Mouse (Mus musculus) MEL (cell line): ENCODE results near the gene Olfr784. TPM values are rescaled to one million over a fixed set of nuclear protein-coding genes. Genes with fewer than 3 reads are reported as not detected.
"Not testable (repeated sequence)": the region's sequence is repeated elsewhere in the genome, so short reads cannot be mapped to it uniquely, and the experiment has no call there.

Experiments
- DNase-seq: peaks from one replicate; pipeline ENCODE4 v3.0.0; 2011; ENCODE audit warnings: low read depth, low spot score
- H3K27ac ChIP-seq: 2 replicates; pipeline ENCODE4 v1.5.1; 2012; ENCODE audit warnings: low read depth, mild to moderate bottlenecking, control low read depth, low read length, moderate library complexity; ENCODE audit not compliant: control insufficient read depth
- H3K27me3 ChIP-seq, 2 experiments: fragments of 150-350 bp in 1 of 2; sonication (generic) in 1 of 2; 2 replicates each; pipeline ENCODE4 v1.6.1; 2012; ENCODE audit warnings: low read length in 2 of 2, mild to moderate bottlenecking in 2 of 2, improper control_type of control experiment in 1 of 2, moderate library complexity in 1 of 2; ENCODE audit not compliant: insufficient read depth in 2 of 2, control insufficient read depth in 1 of 2
- H3K36me3 ChIP-seq, 2 experiments: 2 replicates each; pipeline ENCODE4 v1.6.1; 2012 to 2014; ENCODE audit warnings: low read length in 2 of 2, improper control_type of control experiment in 1 of 2, inconsistent platforms in 1 of 2, mild to moderate bottlenecking in 1 of 2; ENCODE audit not compliant: insufficient read depth in 2 of 2, control insufficient read depth in 1 of 2
- H3K4me1 ChIP-seq, 2 experiments: fragments of 150-350 bp in 1 of 2; sonication (generic) in 1 of 2; 2 replicates each; pipeline ENCODE4 v1.6.1; 2012; ENCODE audit warnings: low read length in 2 of 2, improper control_type of control experiment in 1 of 2, mild to moderate bottlenecking in 1 of 2; ENCODE audit not compliant: insufficient read depth in 2 of 2, control insufficient read depth in 1 of 2
- H3K4me3 ChIP-seq, 2 experiments: fragments of 150-350 bp in 1 of 2; sonication (generic) in 1 of 2; 2 replicates each; pipeline ENCODE4 v1.5.1; 2012; ENCODE audit warnings: low read depth in 2 of 2, low read length in 2 of 2, mild to moderate bottlenecking in 2 of 2, moderate library complexity in 2 of 2, control low read depth in 1 of 2, improper control_type of control experiment in 1 of 2; ENCODE audit not compliant: control insufficient read depth in 1 of 2, insufficient read depth in 1 of 2
- H3K79me2 ChIP-seq: 2 replicates; pipeline ENCODE4 v1.6.1; 2012; ENCODE audit warnings: mild to moderate bottlenecking, low read length, moderate library complexity; ENCODE audit not compliant: control insufficient read depth, poor library complexity, insufficient read depth
- H3K9ac ChIP-seq: 2 replicates; pipeline ENCODE4 v1.6.1; 2012; ENCODE audit warnings: low read depth, mild to moderate bottlenecking, control low read depth, low read length, moderate library complexity; ENCODE audit not compliant: control insufficient read depth, poor library complexity, severe bottlenecking
- H3K9me3 ChIP-seq: fragments of 150-350 bp; sonication (generic); replicated peaks from 2 replicates; pipeline ENCODE4 v1.6.1; 2012; ENCODE audit warnings: mild to moderate bottlenecking, low read length, improper control_type of control experiment, moderate library complexity; ENCODE audit not compliant: insufficient read depth
- CHD1 ChIP-seq: IDR thresholded peaks from 2 replicates; pipeline ENCODE4 v1.6.1; 2012; ENCODE audit warnings: low read depth, mild to moderate bottlenecking, inconsistent platforms, low read length, improper control_type of control experiment
- ELF1 ChIP-seq: IDR thresholded peaks from 2 replicates; pipeline ENCODE4 v1.6.1; 2014; ENCODE audit warnings: low read depth, mild to moderate bottlenecking, inconsistent platforms, low read length, improper control_type of control experiment, moderate library complexity
- GABPA ChIP-seq: IDR thresholded peaks from 2 replicates; pipeline ENCODE4 v1.6.1; 2012; ENCODE audit warnings: low read depth, mild to moderate bottlenecking, inconsistent platforms, low read length, improper control_type of control experiment, moderate library complexity
- HCFC1 ChIP-seq: IDR thresholded peaks from 2 replicates; pipeline ENCODE4 v1.6.1; 2012; ENCODE audit warnings: low read depth, mild to moderate bottlenecking, inconsistent platforms, low read length, improper control_type of control experiment, moderate library complexity
- JUND ChIP-seq: IDR thresholded peaks from 2 replicates; pipeline ENCODE4 v1.6.1; 2011; ENCODE audit warnings: low read depth, mild to moderate bottlenecking, improper control_type of control experiment, low read length
- MAFK ChIP-seq: IDR thresholded peaks from 2 replicates; pipeline ENCODE4 v1.6.1; 2011; ENCODE audit warnings: low read depth, mild to moderate bottlenecking, low read length, improper control_type of control experiment, borderline replicate concordance
- MAX ChIP-seq: IDR thresholded peaks from 2 replicates; pipeline ENCODE4 v1.6.1; 2011; ENCODE audit warnings: low read length, improper control_type of control experiment
- MAZ ChIP-seq: IDR thresholded peaks from 2 replicates; pipeline ENCODE4 v1.6.1; 2012; ENCODE audit warnings: low read depth, mild to moderate bottlenecking, inconsistent platforms, low read length, improper control_type of control experiment
- MXI1 ChIP-seq: IDR thresholded peaks from 2 replicates; pipeline ENCODE4 v1.6.1; 2011; ENCODE audit warnings: mild to moderate bottlenecking, low read depth, low read length, improper control_type of control experiment
- MYC ChIP-seq: IDR thresholded peaks from 2 replicates; pipeline ENCODE4 v1.6.1; 2011; ENCODE audit warnings: low read depth, mild to moderate bottlenecking, low read length, improper control_type of control experiment, moderate library complexity
- NELFE ChIP-seq: IDR thresholded peaks from 2 replicates; pipeline ENCODE4 v1.6.1; 2011; ENCODE audit warnings: low read depth, low read length, improper control_type of control experiment
- POLR2A ChIP-seq, 2 experiments: IDR thresholded peaks; 2 replicates each; pipeline ENCODE4 v1.6.1; 2011 to 2012; ENCODE audit warnings: low read length in 2 of 2, mild to moderate bottlenecking in 2 of 2, control low read depth in 1 of 2, improper control_type of control experiment in 1 of 2, low read depth in 1 of 2, moderate library complexity in 1 of 2; ENCODE audit not compliant: control insufficient read depth in 1 of 2, insufficient read depth in 1 of 2, poor library complexity in 1 of 2
- RAD21 ChIP-seq: IDR thresholded peaks from 2 replicates; pipeline ENCODE4 v1.6.1; 2011; ENCODE audit warnings: mild to moderate bottlenecking, low read depth, low read length, improper control_type of control experiment
- SIN3A ChIP-seq: IDR thresholded peaks from 2 replicates; pipeline ENCODE4 v1.6.1; 2012; ENCODE audit warnings: low read length, improper control_type of control experiment, inconsistent platforms
- SMC3 ChIP-seq: IDR thresholded peaks from 2 replicates; pipeline ENCODE4 v1.6.1; 2011; ENCODE audit warnings: low read depth, low read length, improper control_type of control experiment
- TAL1 ChIP-seq: IDR thresholded peaks from 2 replicates; pipeline ENCODE4 v1.6.1; 2012; ENCODE audit warnings: mild to moderate bottlenecking, inconsistent platforms, low read length, moderate library complexity, mixed read lengths
- ZC3H11A ChIP-seq: IDR thresholded peaks from 2 replicates; pipeline ENCODE4 v1.6.1; 2012; ENCODE audit warnings: low read depth, mild to moderate bottlenecking, inconsistent platforms, low read length, improper control_type of control experiment
- ZMIZ1 ChIP-seq: IDR thresholded peaks from 2 replicates; pipeline ENCODE4 v1.6.1; 2012; ENCODE audit warnings: low read depth, mild to moderate bottlenecking, inconsistent platforms, low read length, improper control_type of control experiment, moderate library complexity
- polyA plus RNA-seq, 2 experiments: library from polyadenylated mRNA; stranded (reverse) in 1 of 2; unstranded in 1 of 2; fragments of >175 nt in 1 of 2; fragments of >200 nt in 1 of 2; gene quantifications; 2 replicates each; pipeline versions ENCODE4 v1.2.1 to v1.2.4; 2012; ENCODE audit warnings: low replicate concordance in 2 of 2, low read depth in 1 of 2; ENCODE audit not compliant: insufficient read length in 2 of 2, insufficient read depth in 1 of 2, missing spikeins in 1 of 2
- total RNA-seq: library from RNA; depleted of rRNA; stranded (reverse); fragments of 300-350 nt; gene quantifications from 2 replicates; pipeline ENCODE4 v1.2.3, GENCODE M21; 2012; rRNA removed

Olfr784 gene
- total RNA-seq (0.13 and 0.15 TPM in 2 replicates), polyA plus RNA-seq (under 1 TPM in 1 of 2 experiments, not detected in 1; 0.36 TPM)

- H3K9ac ChIP-seq, result no peak within 1 kb of the TSS
- DNase-seq, result no peak
- no peaks in the 10 kb centered on the region for H3K27me3 ChIP-seq
- no peak within 1 kb of the TSS for H3K27ac ChIP-seq
- no peak within 1 kb of the TSS for H3K4me3 ChIP-seq
- TF ChIP-seq NELFE (no peak), MYC (no peak), MXI1 (no peak), MAX (no peak), RAD21 (no peak), GABPA (no peak), ZMIZ1 (no peak), MAFK (no peak), JUND (no peak), SIN3A (no peak), HCFC1 (no peak), SMC3 (no peak), ELF1 (no peak), TAL1 (no peak), CHD1 (no peak)
- H3K9me3 ChIP-seq, result no peaks in the 10 kb centered on the region
- no peaks in the 10 kb centered on the region for H3K79me2 ChIP-seq
- H3K36me3 ChIP-seq, result no peaks in the 10 kb centered on the region
- no peaks in the 10 kb centered on the region for H3K4me1 ChIP-seq
These were observed at the start of gene Olfr784 for GRCm38 (mm10) chr10:129383783-129384182. TSS of gene Olfr784 (plus strand) at chr10:129384083.

- Histone ChIP-seq H3K4me3 (no peak within 1 kb of the TSS), H3K9me3 (no peaks in the 10 kb centered on the region), H3K27me3 (no peaks in the 10 kb centered on the region), H3K9ac (no peak within 1 kb of the TSS), H3K4me1 (no peaks in the 10 kb centered on the region), H3K27ac (no peak within 1 kb of the TSS), H3K79me2 (no peaks in the 10 kb centered on the region), H3K36me3 (no peaks in the 10 kb centered on the region)
- TF ChIP-seq GABPA (no peak), MAZ (no peak), MYC (no peak), SIN3A (no peak), POLR2A (IDR thresholded peaks at IDR 0.05; ENCODE audit: control insufficient read depth in 1 of 2, insufficient read depth in 1 of 2, low read depth in 1 of 2, low read length in 2 of 2, poor library complexity in 1 of 2) (no peak), MAFK (no peak), JUND (no peak), ZC3H11A (no peak)
- no peak for DNase-seq
These were observed 35.3 kb upstream of the Olfr784 start, which contains the start of gene Olfr782 for GRCm38 (mm10) chr10:129348550-129348949. TSS of gene Olfr782 (plus strand) at chr10:129348850.

GRCm38 (mm10) chr10:129352475-129352874, 31.4 kb upstream of the Olfr784 start:
- not testable (repeated sequence) for H3K27me3 ChIP-seq, DNase-seq, H3K4me1 ChIP-seq, H3K36me3 ChIP-seq, H3K27ac ChIP-seq, H3K9ac ChIP-seq, H3K9me3 ChIP-seq, H3K4me3 ChIP-seq, H3K79me2 ChIP-seq

GRCm38 (mm10) chr10:129356496-129356895, 27.4 kb upstream of the Olfr784 start:
- H3K79me2 ChIP-seq, DNase-seq, H3K27me3 ChIP-seq, H3K4me1 ChIP-seq, H3K9me3 ChIP-seq, H3K27ac ChIP-seq, H3K36me3 ChIP-seq, H3K4me3 ChIP-seq, H3K9ac ChIP-seq: not testable (repeated sequence)
